Mouse (Mus musculus) bone marrow, adult 2 months (tissue): ENCODE data around the gene Atp1b2. TPM values are rescaled to one million over a fixed set of nuclear protein-coding genes. Genes with fewer than 3 reads are reported as not detected.

Experiments used
- H3K27ac ChIP-seq: fragments of 200-500 bp; 2 replicates; pipeline ENCODE4 v1.5.1; 2012; ENCODE audit warnings: low read depth, mild to moderate bottlenecking, control low read depth, inconsistent platforms, low read length; ENCODE audit not compliant: control insufficient read depth, poor library complexity, insufficient read depth
- H3K4me1 ChIP-seq: fragments of 200-500 bp; 2 replicates; pipeline ENCODE4 v1.6.1; 2011; ENCODE audit warnings: low read length; ENCODE audit not compliant: control insufficient read depth, insufficient read depth
- H3K4me3 ChIP-seq: fragments of 200-500 bp; replicated peaks from 2 replicates; pipeline ENCODE3; 2011; ENCODE audit warnings: mild to moderate bottlenecking, low read depth, low read length, control low read depth; ENCODE audit not compliant: control insufficient read depth
- CTCF ChIP-seq: fragments of 200-500 bp; IDR thresholded peaks from 2 replicates; pipeline ENCODE4 v1.5.1; 2011; ENCODE audit warnings: low read length, control low read depth; ENCODE audit not compliant: control insufficient read depth, insufficient read depth
- POLR2A ChIP-seq: fragments of 200-500 bp; IDR thresholded peaks from 2 replicates; pipeline ENCODE4 v1.6.1; 2011; ENCODE audit warnings: low read depth, mild to moderate bottlenecking, control low read depth, low read length, borderline replicate concordance; ENCODE audit not compliant: control insufficient read depth
- WGBS: fragments of 180-500 bp; shearing (Covaris S2); methylation state at CpG from one replicate; pipeline ENCODE4 v1.1.7; 2018; 5-methylcytosine and 5-hydroxymethylcytosine counted together
- polyA plus RNA-seq: library from polyadenylated mRNA; stranded (reverse); fragments of >200 nt; gene quantifications from 2 replicates; pipeline ENCODE4 v1.2.4, GENCODE M21; 2011; ENCODE audit warnings: low replicate concordance; ENCODE audit not compliant: missing spikeins, insufficient read depth, insufficient read length

Gene Atp1b2
- polyA plus RNA-seq, 1 experiment, result 12.1 TPM

GRCm38 (mm10) chr11:69613553-69614256 is 8.0 kb upstream of the Atp1b2 start:
- H3K27ac ChIP-seq, result no peak overlapping the region
- WGBS, result 6% methylated on average over 19 of the region's 19 CpGs
- peaks cover 2% of the 10 kb centered on the region; the same call in 1 of the 2 replicates for H3K4me1 ChIP-seq
- TF ChIP-seq POLR2A (no peak), CTCF (peak; percentile 84)
- H3K4me3 ChIP-seq, result peak overlapping the region; percentile 3

DNA sequence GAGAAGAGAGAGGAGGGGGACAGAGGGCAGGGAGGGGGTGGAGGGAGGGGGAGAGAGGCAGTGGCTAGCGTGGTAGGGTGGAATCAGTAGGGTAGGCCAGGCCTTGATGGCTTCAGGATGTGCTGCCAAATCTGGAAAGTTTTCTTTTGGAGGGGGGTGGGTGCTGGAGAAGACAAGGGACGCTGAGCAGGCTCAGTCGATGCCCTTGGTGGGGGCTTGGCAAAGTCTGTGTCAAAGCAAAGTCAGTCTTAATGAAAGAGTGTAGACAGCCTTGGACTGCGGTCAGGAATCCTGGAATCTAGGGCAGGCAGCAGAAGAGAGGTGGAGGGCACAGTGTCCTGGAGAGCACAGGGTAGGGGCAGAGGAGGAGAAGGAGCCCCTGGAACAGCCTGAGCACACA is 5.2 kb upstream of the Atp1b2 start:
- H3K4me1 ChIP-seq, result peaks cover 2% of the 10 kb centered on the region; the same call in 1 of the 2 replicates
- TF ChIP-seq POLR2A (no peak), CTCF (no peak)

DNA sequence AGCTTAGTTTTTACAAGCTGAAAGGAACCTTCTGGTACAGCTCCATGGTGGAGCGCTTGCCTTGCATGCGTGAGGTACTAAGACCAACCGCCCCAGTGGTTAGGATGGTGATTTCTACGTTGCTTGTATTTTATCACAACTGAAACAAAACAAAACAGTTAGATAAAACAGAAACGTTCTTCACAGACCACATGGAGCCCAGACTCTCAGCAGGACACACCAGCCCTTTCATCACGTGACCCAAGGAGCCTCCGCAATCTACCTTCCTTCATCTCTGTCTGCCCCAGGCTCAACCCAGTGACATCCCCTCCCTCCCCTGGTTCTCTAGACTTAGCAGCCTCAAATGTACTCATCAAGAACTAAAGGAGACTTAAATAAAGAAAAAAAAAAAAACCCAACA is 3.7 kb upstream of the Atp1b2 start:
- H3K27ac ChIP-seq, result no peak overlapping the region
- TF ChIP-seq POLR2A, result no peak
- TF ChIP-seq CTCF, result no peak
- 53% methylated on average over 7 of the region's 7 CpGs for WGBS
- no peak overlapping the region for H3K4me3 ChIP-seq
- H3K4me1 ChIP-seq, result peaks cover 2% of the 10 kb centered on the region; the same call in 1 of the 2 replicates

More for the DNA sequence above, 5.2 kb upstream of the Atp1b2 start:
- Histone ChIP-seq H3K4me3 (no peak overlapping the region), H3K27ac (no peak overlapping the region)
- WGBS, result 69% methylated on average over 4 of the region's 4 CpGs

DNA sequence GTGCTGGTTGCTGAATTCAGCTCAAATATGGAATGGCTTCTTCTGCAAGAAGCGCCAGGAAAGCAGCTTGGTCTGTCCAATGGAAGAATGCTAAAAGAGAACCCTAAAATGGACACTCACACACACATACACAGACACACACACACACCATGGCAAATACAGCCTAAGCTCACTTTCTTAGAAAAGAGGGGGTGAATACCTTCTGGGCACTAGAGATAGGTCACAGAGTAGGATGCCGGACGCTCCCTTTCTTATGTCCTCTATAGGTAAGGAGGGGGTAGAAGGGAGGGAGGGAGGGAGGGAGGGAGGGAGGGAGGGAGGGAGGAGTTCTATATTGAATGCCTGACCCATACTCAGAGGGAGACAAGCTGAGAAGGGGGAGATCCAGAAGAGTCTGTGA is 2.8 kb upstream of the Atp1b2 start:
- no peak overlapping the region for H3K4me3 ChIP-seq
- no peaks in the 10 kb centered on the region; the same call in 1 of the 2 replicates for H3K4me1 ChIP-seq
- no peak for TF ChIP-seq CTCF
- WGBS, result 66% methylated on average over 3 of the region's 3 CpGs
- no peak overlapping the region for H3K27ac ChIP-seq

- no peak for TF ChIP-seq POLR2A
- 61% methylated on average over 2 of the region's 2 CpGs for WGBS
- Histone ChIP-seq H3K4me3 (no peak overlapping the region), H3K27ac (no peak overlapping the region), H3K4me1 (no peaks in the 10 kb centered on the region; the same call in 1 of the 2 replicates)
Observed at GRCm38 (mm10) chr11:69606832-69607231, 1.1 kb upstream of the Atp1b2 start.

DNA sequence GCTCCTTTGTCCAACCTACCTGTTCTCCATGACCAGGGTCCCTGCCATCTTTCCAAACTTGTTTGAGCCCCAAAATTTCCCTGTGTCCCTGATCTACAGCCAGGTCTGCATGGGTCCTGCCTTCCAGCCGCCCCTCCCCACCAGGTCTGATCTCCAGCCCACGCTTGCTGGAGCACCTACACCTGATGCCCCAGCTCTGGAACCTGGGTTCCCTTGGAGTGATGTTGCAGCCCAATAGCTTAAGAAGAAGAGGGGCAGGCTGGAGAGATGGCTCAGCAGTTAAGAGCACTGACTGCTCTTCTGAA is 701 bp upstream of the Atp1b2 start:
- WGBS, result 75% methylated on average over 2 of the region's 2 CpGs
- Histone ChIP-seq H3K27ac (peak overlapping the region; percentile 39; the same call in 1 of the 2 replicates), H3K4me1 (no peaks in the 10 kb centered on the region; the same call in 1 of the 2 replicates)

GRCm38 (mm10) chr11:69604795-69605664 is 712 bp downstream of the Atp1b2 start:
- peak overlapping the region; percentile 51 for H3K27ac ChIP-seq
- WGBS, result under 1% methylated on average over 73 of the region's 73 CpGs
- TF ChIP-seq POLR2A (no peak), CTCF (no peak)
- no peaks in the 10 kb centered on the region for H3K4me1 ChIP-seq
- H3K4me3 ChIP-seq, result peak overlapping the region; percentile 67

More for the DNA sequence above, 701 bp upstream of the Atp1b2 start:
- TF ChIP-seq POLR2A, result no peak
- no peak for TF ChIP-seq CTCF
- peak overlapping the region; percentile 21 for H3K4me3 ChIP-seq

GRCm38 (mm10) chr11:69604347-69604746 is 1.4 kb downstream of the Atp1b2 start:
- Histone ChIP-seq H3K27ac (no peak overlapping the region), H3K4me1 (no peaks in the 10 kb centered on the region), H3K4me3 (no peak overlapping the region)
- TF ChIP-seq POLR2A (no peak), CTCF (no peak)
- WGBS, result 57% methylated on average over 3 of the region's 3 CpGs
